Mouse (Mus musculus) embryonic facial prominence, embryonic 15.5 days (tissue): ENCODE results near the gene Cdkn2c. TPM values are rescaled to one million over a fixed set of nuclear protein-coding genes. Genes with fewer than 3 reads are reported as not detected.

Experiments
- ATAC-seq: fragments of 200-750 bp; cut with Nextera tagmentation; 2 replicates; pipeline ENCODE4 v1.8.0; 2017; ENCODE audit warnings: low read depth, moderate TSS enrichment; ENCODE audit not compliant: insufficient number of reproducible peaks, low FRiP score, low TSS enrichment
- H3K27ac ChIP-seq: fragments of 300-500 bp; sonication (generic); replicated peaks from 2 replicates; pipeline ENCODE4 v1.5.1; 2015; ENCODE audit warnings: mild to moderate bottlenecking, inconsistent platforms
- H3K27me3 ChIP-seq: fragments of 300-500 bp; sonication (generic); 2 replicates; pipeline ENCODE4 v1.6.1; 2015; ENCODE audit warnings: inconsistent platforms
- H3K36me3 ChIP-seq: fragments of 300-500 bp; sonication (generic); 2 replicates; pipeline ENCODE4 v1.6.1; 2015; ENCODE audit warnings: mild to moderate bottlenecking, inconsistent platforms
- H3K4me1 ChIP-seq: fragments of 300-500 bp; sonication (generic); 2 replicates; pipeline ENCODE4 v1.6.1; 2015; ENCODE audit warnings: inconsistent platforms
- H3K4me2 ChIP-seq: fragments of 300-500 bp; sonication (generic); replicated peaks from 2 replicates; pipeline ENCODE4 v1.6.1; 2015; ENCODE audit warnings: mild to moderate bottlenecking, inconsistent platforms
- H3K4me3 ChIP-seq: fragments of 300-500 bp; sonication (generic); replicated peaks from 2 replicates; pipeline ENCODE4 v1.5.1; 2015; ENCODE audit warnings: mild to moderate bottlenecking, inconsistent platforms
- H3K9ac ChIP-seq: fragments of 300-500 bp; sonication (generic); 2 replicates; pipeline ENCODE4 v1.6.1; 2015; ENCODE audit warnings: inconsistent platforms
- H3K9me3 ChIP-seq: fragments of 300-500 bp; sonication (generic); replicated peaks from 2 replicates; pipeline ENCODE4 v1.6.1; 2016; ENCODE audit warnings: inconsistent platforms
- WGBS: fragments of 180-500 bp; shearing (Covaris S2); methylation state at CpG from one replicate; pipeline ENCODE4 v1.1.7; 2015; 5-methylcytosine and 5-hydroxymethylcytosine counted together
- polyA plus RNA-seq: library from polyadenylated mRNA; unstranded; fragments of >200 nt; fragmentation: Nextera tagmentation; extraction: Ambion mirVana; gene quantifications from 2 replicates; pipeline ENCODE4 v1.2.1, GENCODE M21; 2015

Gene Cdkn2c
- polyA plus RNA-seq, 1 experiment from 2014 or later, result 22.5 TPM

- peak overlapping the region; percentile 81 for H3K4me3 ChIP-seq
- WGBS, result 37% methylated on average over 2 of the region's 2 CpGs
- ATAC-seq, result no peak
- no peaks in the 10 kb centered on the region for H3K9me3 ChIP-seq
- H3K4me2 ChIP-seq, result peak overlapping the region; percentile 96
- 0 out of 2 replicates have a peak, but pooled peaks cover 13% of the 10 kb centered on the region for H3K4me1 ChIP-seq
- H3K27ac ChIP-seq, result peak overlapping the region; percentile 97
- H3K36me3 ChIP-seq, result no peaks in the 10 kb centered on the region
- H3K27me3 ChIP-seq, result peaks cover 5% of the 10 kb centered on the region; the same call in 1 of the 2 replicates
- no peak overlapping the region; the same call in 1 of the 2 replicates for H3K9ac ChIP-seq
These were observed 529 bp upstream of the Cdkn2c start for GRCm38 (mm10) chr4:109667518-109667917.

GRCm38 (mm10) chr4:109665982-109666460, 968 bp downstream of the Cdkn2c start:
- under 1% methylated on average over 49 of the region's 49 CpGs for WGBS
- H3K9ac ChIP-seq, result peak overlapping the region; percentile 73
- ATAC-seq, result no peak

GRCm38 (mm10) chr4:109665101-109665981, 1.6 kb downstream of the Cdkn2c start:
- Histone ChIP-seq H3K27me3 (peaks cover 20% of the 10 kb centered on the region), H3K36me3 (no peaks in the 10 kb centered on the region), H3K4me2 (peak overlapping the region; percentile 96), H3K9me3 (no peaks in the 10 kb centered on the region), H3K4me3 (peak overlapping the region; percentile 81), H3K27ac (peak overlapping the region; percentile 97), H3K4me1 (0 out of 2 replicates have a peak, but pooled peaks cover 13% of the 10 kb centered on the region), H3K9ac (peak overlapping the region; percentile 73)
- under 1% methylated on average over 49 of the region's 49 CpGs for WGBS
- 0 out of 2 replicates have a peak, but pooled peaks have one; percentile 49 for ATAC-seq

More at GRCm38 (mm10) chr4:109665982-109666460, 968 bp downstream of the Cdkn2c start:
- 0 out of 2 replicates have a peak, but pooled peaks cover 13% of the 10 kb centered on the region for H3K4me1 ChIP-seq
- no peaks in the 10 kb centered on the region for H3K9me3 ChIP-seq
- peak overlapping the region; percentile 97 for H3K27ac ChIP-seq
- peak overlapping the region; percentile 81 for H3K4me3 ChIP-seq
- H3K4me2 ChIP-seq, result peak overlapping the region; percentile 96
- no peaks in the 10 kb centered on the region for H3K36me3 ChIP-seq
- peaks cover 16% of the 10 kb centered on the region for H3K27me3 ChIP-seq

GRCm38 (mm10) chr4:109664091-109664490, 2.9 kb downstream of the Cdkn2c start:
- H3K9me3 ChIP-seq, result no peaks in the 10 kb centered on the region
- peak overlapping the region; percentile 81 for H3K4me3 ChIP-seq
- no peak overlapping the region for H3K9ac ChIP-seq
- 0 out of 2 replicates have a peak, but pooled peaks cover 13% of the 10 kb centered on the region for H3K4me1 ChIP-seq
- ATAC-seq, result no peak
- WGBS, result 13% methylated on average over 5 of the region's 5 CpGs
- peak overlapping the region; percentile 96 for H3K4me2 ChIP-seq
- H3K27me3 ChIP-seq, result peaks cover 29% of the 10 kb centered on the region
- H3K36me3 ChIP-seq, result no peaks in the 10 kb centered on the region
- H3K27ac ChIP-seq, result no peak overlapping the region

- WGBS, result 33% methylated on average over 5 of the region's 5 CpGs
- H3K27me3 ChIP-seq, result peaks cover 45% of the 10 kb centered on the region
- no peak for ATAC-seq
These were observed 4.7 kb downstream of the Cdkn2c start for GRCm38 (mm10) chr4:109662271-109662670.

GRCm38 (mm10) chr4:109661183-109661582, 5.8 kb downstream of the Cdkn2c start:
- Histone ChIP-seq H3K9me3 (no peaks in the 10 kb centered on the region), H3K27ac (no peak overlapping the region), H3K9ac (no peak overlapping the region), H3K4me1 (peaks cover 22% of the 10 kb centered on the region), H3K4me3 (no peak overlapping the region), H3K4me2 (no peak overlapping the region), H3K27me3 (peaks cover 56% of the 10 kb centered on the region), H3K36me3 (no peaks in the 10 kb centered on the region)
- ATAC-seq, result no peak
- WGBS, result 48% methylated on average over 5 of the region's 5 CpGs

More at GRCm38 (mm10) chr4:109662271-109662670, 4.7 kb downstream of the Cdkn2c start:
- no peaks in the 10 kb centered on the region for H3K9me3 ChIP-seq
- peaks cover 17% of the 10 kb centered on the region for H3K4me1 ChIP-seq
- H3K36me3 ChIP-seq, result no peaks in the 10 kb centered on the region
- H3K9ac ChIP-seq, result no peak overlapping the region
- no peak overlapping the region for H3K4me3 ChIP-seq
- no peak overlapping the region for H3K27ac ChIP-seq
- no peak overlapping the region for H3K4me2 ChIP-seq

- no peaks in the 10 kb centered on the region for H3K36me3 ChIP-seq
- H3K9ac ChIP-seq, result no peak overlapping the region
- no peak for ATAC-seq
- 58% methylated on average over 3 of the region's 3 CpGs for WGBS
- no peak overlapping the region for H3K4me2 ChIP-seq
- H3K27me3 ChIP-seq, result peaks cover 58% of the 10 kb centered on the region
- H3K4me1 ChIP-seq, result peaks cover 22% of the 10 kb centered on the region
- H3K4me3 ChIP-seq, result no peak overlapping the region
- no peaks in the 10 kb centered on the region for H3K9me3 ChIP-seq
- no peak overlapping the region for H3K27ac ChIP-seq
These were observed 6.4 kb downstream of the Cdkn2c start for GRCm38 (mm10) chr4:109660568-109660967.

GRCm38 (mm10) chr4:109659571-109659970, 7.4 kb downstream of the Cdkn2c start:
- Histone ChIP-seq H3K36me3 (no peaks in the 10 kb centered on the region), H3K27me3 (peaks cover 64% of the 10 kb centered on the region), H3K27ac (no peak overlapping the region), H3K9ac (no peak overlapping the region), H3K9me3 (no peaks in the 10 kb centered on the region), H3K4me3 (no peak overlapping the region), H3K4me1 (peaks cover 16% of the 10 kb centered on the region), H3K4me2 (no peak overlapping the region)
- 54% methylated on average over 2 of the region's 2 CpGs for WGBS
- no peak for ATAC-seq

- 27% methylated on average over 8 of the region's 8 CpGs for WGBS
- no peak overlapping the region for H3K4me3 ChIP-seq
- no peak overlapping the region for H3K27ac ChIP-seq
- H3K36me3 ChIP-seq, result no peaks in the 10 kb centered on the region
- no peak for ATAC-seq
- H3K4me2 ChIP-seq, result no peak overlapping the region
- peaks cover 14% of the 10 kb centered on the region for H3K4me1 ChIP-seq
- H3K9ac ChIP-seq, result no peak overlapping the region
- peaks cover 59% of the 10 kb centered on the region for H3K27me3 ChIP-seq
- H3K9me3 ChIP-seq, result no peaks in the 10 kb centered on the region
These were observed 8.2 kb downstream of the Cdkn2c start for GRCm38 (mm10) chr4:109658826-109659225.

- H3K27ac ChIP-seq, result no peak overlapping the region
- H3K9me3 ChIP-seq, result no peaks in the 10 kb centered on the region
- ATAC-seq, result no peak
- H3K4me2 ChIP-seq, result peak overlapping the region; percentile 93
- H3K4me3 ChIP-seq, result peak overlapping the region; percentile 46
- peaks cover 14% of the 10 kb centered on the region for H3K4me1 ChIP-seq
- no peak overlapping the region for H3K9ac ChIP-seq
- no peaks in the 10 kb centered on the region for H3K36me3 ChIP-seq
- peaks cover 59% of the 10 kb centered on the region for H3K27me3 ChIP-seq
- 6% methylated on average over 20 of the region's 20 CpGs for WGBS
These were observed 9.0 kb downstream of the Cdkn2c start for GRCm38 (mm10) chr4:109657851-109658500.
